Mouse (Mus musculus) hindbrain, embryonic 16.5 days (tissue): Measurements from ENCODE around the gene Cd93. TPM values are rescaled to one million over a fixed set of nuclear protein-coding genes. Genes with fewer than 3 reads are reported as not detected.

Source experiments
- ATAC-seq: fragments of 200-750 bp; cut with Nextera tagmentation; 2 replicates; pipeline ENCODE4 v1.8.0; 2017; ENCODE audit warnings: moderate TSS enrichment, moderate library complexity
- H3K27ac ChIP-seq: fragments of 300-500 bp; sonication (generic); 2 replicates; pipeline ENCODE4 v1.5.1; 2014; ENCODE audit warnings: low read depth, mild to moderate bottlenecking, control low read depth, low read length, moderate library complexity
- H3K27me3 ChIP-seq: fragments of 300-500 bp; sonication (generic); replicated peaks from 2 replicates; pipeline ENCODE4 v1.6.1; 2014; ENCODE audit warnings: low read length; ENCODE audit not compliant: control insufficient read depth, insufficient read depth
- H3K36me3 ChIP-seq: fragments of 300-500 bp; sonication (generic); 2 replicates; pipeline ENCODE4 v1.6.1; 2014; ENCODE audit warnings: mild to moderate bottlenecking, low read length, moderate library complexity, mixed read lengths; ENCODE audit not compliant: control insufficient read depth, insufficient read depth
- H3K4me1 ChIP-seq: fragments of 300-500 bp; sonication (generic); 2 replicates; pipeline ENCODE4 v1.6.1; 2014; ENCODE audit warnings: low read depth, low read length; ENCODE audit not compliant: control insufficient read depth, insufficient read depth
- H3K4me2 ChIP-seq: fragments of 300-500 bp; sonication (generic); 2 replicates; pipeline ENCODE4 v1.6.1; 2014; ENCODE audit warnings: mild to moderate bottlenecking, low read length, control low read depth, moderate library complexity
- H3K4me3 ChIP-seq: fragments of 300-500 bp; sonication (generic); 2 replicates; pipeline ENCODE4 v1.5.1; 2014; ENCODE audit warnings: mild to moderate bottlenecking, low read length, control low read depth, moderate library complexity
- H3K9ac ChIP-seq: fragments of 300-500 bp; sonication (generic); 2 replicates; pipeline ENCODE4 v1.6.1; 2014; ENCODE audit warnings: low read depth, mild to moderate bottlenecking, control low read depth, low read length, moderate library complexity
- H3K9me3 ChIP-seq: fragments of 300-500 bp; sonication (generic); 2 replicates; pipeline ENCODE4 v1.6.1; 2014; ENCODE audit warnings: mild to moderate bottlenecking, low read length, moderate library complexity; ENCODE audit not compliant: control insufficient read depth
- WGBS: fragments of 180-500 bp; shearing (Covaris S2); extraction: QIAGEN DNeasy Blood & Tissue Kit; methylation state at CpG from one replicate; pipeline ENCODE4 v1.1.7; 2014; 5-methylcytosine and 5-hydroxymethylcytosine counted together
- polyA plus RNA-seq: library from polyadenylated mRNA; unstranded; fragments of >200 nt; fragmentation: Nextera tagmentation; extraction: Ambion mirVana; gene quantifications from 2 replicates; pipeline ENCODE4 v1.2.1, GENCODE M21; 2015

The Cd93 gene
- polyA plus RNA-seq, 1 experiment from 2014 or later = 7.0 TPM

GRCm38 (mm10) chr2:148430941-148431340, 12.4 kb downstream of the Cd93 start:
- Histone ChIP-seq H3K9me3 (no peaks in the 10 kb centered on the region), H3K27ac (no peak overlapping the region), H3K36me3 (no peaks in the 10 kb centered on the region), H3K4me2 (no peak overlapping the region), H3K9ac (no peak overlapping the region), H3K4me1 (no peaks in the 10 kb centered on the region), H3K4me3 (no peak overlapping the region), H3K27me3 (no peaks in the 10 kb centered on the region)
- no peak for ATAC-seq
- WGBS = 79% methylated on average over 4 of the region's 4 CpGs

DNA sequence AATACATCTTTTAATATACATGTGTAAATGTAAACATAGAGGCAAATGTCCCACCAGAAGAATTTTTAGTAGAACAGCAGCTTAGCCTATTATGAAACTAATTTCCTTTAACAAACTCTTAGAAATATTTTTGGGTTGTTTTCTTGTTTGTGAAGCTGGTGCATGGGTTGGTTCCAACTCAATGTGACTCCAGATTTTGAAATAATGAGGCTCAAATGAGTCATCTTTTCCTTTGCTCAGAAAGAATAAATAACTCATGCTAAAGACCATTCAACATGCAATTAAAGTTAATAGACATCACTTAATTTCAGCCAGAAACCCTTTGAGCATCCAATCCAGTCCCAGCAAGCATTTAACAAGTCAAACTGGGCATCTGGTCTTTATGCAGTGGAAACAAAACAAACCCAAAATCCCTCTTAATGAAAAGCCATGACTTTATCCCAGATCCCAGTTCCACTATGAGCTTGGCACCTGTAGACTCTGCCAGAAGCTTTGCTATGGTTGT, 14.3 kb downstream of the Cd93 start:
- H3K27ac ChIP-seq = no peak overlapping the region
- no peak overlapping the region for H3K9ac ChIP-seq
- no peak overlapping the region for H3K4me2 ChIP-seq
- ATAC-seq = no peak
- no peaks in the 10 kb centered on the region for H3K36me3 ChIP-seq
- H3K4me3 ChIP-seq = no peak overlapping the region
- H3K9me3 ChIP-seq = no peaks in the 10 kb centered on the region
- H3K4me1 ChIP-seq = no peaks in the 10 kb centered on the region
- H3K27me3 ChIP-seq = no peaks in the 10 kb centered on the region

- no peak overlapping the region for H3K4me3 ChIP-seq
- no peak overlapping the region for H3K27ac ChIP-seq
- H3K36me3 ChIP-seq = no peaks in the 10 kb centered on the region
- H3K9me3 ChIP-seq = no peaks in the 10 kb centered on the region
- H3K27me3 ChIP-seq = no peaks in the 10 kb centered on the region
- H3K4me2 ChIP-seq = no peak overlapping the region
- no peak overlapping the region for H3K9ac ChIP-seq
- 84% methylated on average over 3 of the region's 3 CpGs for WGBS
- no peaks in the 10 kb centered on the region for H3K4me1 ChIP-seq
- ATAC-seq = no peak
These were observed 14.8 kb downstream of the Cd93 start for GRCm38 (mm10) chr2:148428523-148428922.

GRCm38 (mm10) chr2:148427553-148427952, 15.8 kb downstream of the Cd93 start:
- Histone ChIP-seq H3K4me2 (no peak overlapping the region), H3K9ac (no peak overlapping the region), H3K9me3 (no peaks in the 10 kb centered on the region), H3K36me3 (no peaks in the 10 kb centered on the region), H3K4me3 (no peak overlapping the region), H3K27me3 (no peaks in the 10 kb centered on the region), H3K4me1 (no peaks in the 10 kb centered on the region), H3K27ac (no peak overlapping the region)
- WGBS = 76% methylated on average over 3 of the region's 3 CpGs
- no peak for ATAC-seq

DNA sequence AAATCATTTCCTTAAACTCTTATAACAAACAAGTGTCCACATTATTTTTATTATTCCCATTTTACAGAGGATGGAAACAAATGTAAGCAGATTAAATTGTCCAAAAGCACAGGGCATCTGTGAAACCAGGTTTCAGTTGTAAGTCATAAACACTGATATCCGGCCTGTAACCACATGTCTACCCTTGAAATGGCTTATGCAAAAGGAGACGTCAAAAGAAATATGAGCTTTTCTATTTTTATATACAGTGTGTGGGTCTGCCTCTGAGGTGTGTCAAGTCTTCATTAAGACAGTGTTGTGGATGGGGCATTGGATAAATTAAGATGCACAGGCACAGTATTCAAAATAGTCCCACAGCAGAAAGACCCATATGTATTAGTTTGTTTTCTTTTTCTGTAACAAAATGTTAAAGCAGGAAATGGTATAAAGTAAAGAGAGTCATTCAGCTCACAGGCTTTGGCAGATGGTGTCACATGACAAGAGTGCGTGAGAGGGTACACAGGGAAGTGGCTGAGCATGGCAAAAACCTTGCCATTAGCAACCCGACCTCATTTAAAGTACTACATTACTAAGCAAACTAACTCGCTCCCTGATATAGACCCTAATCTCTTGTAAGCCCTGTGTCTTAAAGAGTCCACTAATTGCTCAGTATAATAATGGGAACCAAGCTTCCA, 17.5 kb downstream of the Cd93 start:
- H3K9me3 ChIP-seq = no peaks in the 10 kb centered on the region
- H3K4me3 ChIP-seq = no peak overlapping the region
- no peaks in the 10 kb centered on the region for H3K4me1 ChIP-seq
- WGBS = 90% methylated on average over 5 of the region's 5 CpGs
- no peaks in the 10 kb centered on the region for H3K27me3 ChIP-seq
- no peak overlapping the region for H3K9ac ChIP-seq
- no peak for ATAC-seq
- no peak overlapping the region for H3K4me2 ChIP-seq
- H3K36me3 ChIP-seq = no peaks in the 10 kb centered on the region
- no peak overlapping the region for H3K27ac ChIP-seq

- 74% methylated on average over 1 of the region's 1 CpGs for WGBS
- ATAC-seq = no peak
These were observed 21.7 kb downstream of the Cd93 start for GRCm38 (mm10) chr2:148421706-148422105.

DNA sequence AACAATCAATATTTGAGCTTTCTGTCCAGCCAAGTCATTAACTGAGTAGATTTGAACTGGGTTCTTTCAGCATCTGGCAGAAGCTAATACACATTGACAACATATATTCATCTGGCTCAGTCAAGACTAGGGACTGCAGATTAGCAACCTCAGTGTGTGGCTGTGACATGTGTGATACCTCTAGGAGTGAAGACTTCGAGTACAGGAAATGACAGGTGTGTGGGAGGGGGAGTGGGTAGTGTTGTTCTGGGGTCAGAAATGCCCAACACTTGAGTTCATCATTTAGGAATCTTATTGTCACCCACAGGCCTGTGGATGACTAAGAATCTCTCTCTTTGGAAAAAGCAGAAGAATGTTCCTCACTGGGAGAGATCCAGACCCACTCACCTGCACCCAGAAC, 22.3 kb downstream of the Cd93 start:
- Histone ChIP-seq H3K36me3 (no peaks in the 10 kb centered on the region), H3K4me2 (no peak overlapping the region), H3K4me1 (no peaks in the 10 kb centered on the region), H3K4me3 (no peak overlapping the region), H3K27me3 (no peaks in the 10 kb centered on the region), H3K9me3 (no peaks in the 10 kb centered on the region), H3K9ac (no peak overlapping the region), H3K27ac (no peak overlapping the region)
- no peak for ATAC-seq
- WGBS = 50% methylated on average over 1 of the region's 1 CpGs

More at GRCm38 (mm10) chr2:148421706-148422105, 21.7 kb downstream of the Cd93 start:
- Histone ChIP-seq H3K27me3 (no peaks in the 10 kb centered on the region), H3K27ac (no peak overlapping the region), H3K36me3 (no peaks in the 10 kb centered on the region), H3K9ac (no peak overlapping the region), H3K4me2 (no peak overlapping the region), H3K9me3 (no peaks in the 10 kb centered on the region), H3K4me3 (no peak overlapping the region), H3K4me1 (no peaks in the 10 kb centered on the region)

- ATAC-seq = no peak
These were observed 23.6 kb downstream of the Cd93 start for GRCm38 (mm10) chr2:148419776-148420175.

GRCm38 (mm10) chr2:148419151-148419550, 24.2 kb downstream of the Cd93 start:
- no peak overlapping the region for H3K9ac ChIP-seq
- H3K4me2 ChIP-seq = no peak overlapping the region
- no peaks in the 10 kb centered on the region for H3K36me3 ChIP-seq
- no peak overlapping the region for H3K4me3 ChIP-seq
- H3K27ac ChIP-seq = no peak overlapping the region
- no peaks in the 10 kb centered on the region for H3K4me1 ChIP-seq
- ATAC-seq = no peak
- no peaks in the 10 kb centered on the region for H3K9me3 ChIP-seq
- no peaks in the 10 kb centered on the region for H3K27me3 ChIP-seq
- 80% methylated on average over 3 of the region's 3 CpGs for WGBS

More at GRCm38 (mm10) chr2:148419776-148420175, 23.6 kb downstream of the Cd93 start:
- Histone ChIP-seq H3K9me3 (no peaks in the 10 kb centered on the region), H3K4me2 (no peak overlapping the region), H3K27me3 (no peaks in the 10 kb centered on the region), H3K36me3 (no peaks in the 10 kb centered on the region), H3K9ac (no peak overlapping the region), H3K4me1 (no peaks in the 10 kb centered on the region), H3K4me3 (no peak overlapping the region), H3K27ac (no peak overlapping the region)
- WGBS = 87% methylated on average over 2 of the region's 2 CpGs
